Mouse (Mus musculus): ENCODE data around the gene Nprl2. TPM values are rescaled to one million over a fixed set of nuclear protein-coding genes. Genes with fewer than 3 reads are reported as not detected.

Gene Nprl2
- polyA plus RNA-seq (2015; fragmentation: Illumina TruSeq; extraction: RNeasy Lipid Tissue Mini Kit (QIAGEN cat#74804); ENCODE audit: low read depth, low replicate concordance) = 63.2 TPM

DNA sequence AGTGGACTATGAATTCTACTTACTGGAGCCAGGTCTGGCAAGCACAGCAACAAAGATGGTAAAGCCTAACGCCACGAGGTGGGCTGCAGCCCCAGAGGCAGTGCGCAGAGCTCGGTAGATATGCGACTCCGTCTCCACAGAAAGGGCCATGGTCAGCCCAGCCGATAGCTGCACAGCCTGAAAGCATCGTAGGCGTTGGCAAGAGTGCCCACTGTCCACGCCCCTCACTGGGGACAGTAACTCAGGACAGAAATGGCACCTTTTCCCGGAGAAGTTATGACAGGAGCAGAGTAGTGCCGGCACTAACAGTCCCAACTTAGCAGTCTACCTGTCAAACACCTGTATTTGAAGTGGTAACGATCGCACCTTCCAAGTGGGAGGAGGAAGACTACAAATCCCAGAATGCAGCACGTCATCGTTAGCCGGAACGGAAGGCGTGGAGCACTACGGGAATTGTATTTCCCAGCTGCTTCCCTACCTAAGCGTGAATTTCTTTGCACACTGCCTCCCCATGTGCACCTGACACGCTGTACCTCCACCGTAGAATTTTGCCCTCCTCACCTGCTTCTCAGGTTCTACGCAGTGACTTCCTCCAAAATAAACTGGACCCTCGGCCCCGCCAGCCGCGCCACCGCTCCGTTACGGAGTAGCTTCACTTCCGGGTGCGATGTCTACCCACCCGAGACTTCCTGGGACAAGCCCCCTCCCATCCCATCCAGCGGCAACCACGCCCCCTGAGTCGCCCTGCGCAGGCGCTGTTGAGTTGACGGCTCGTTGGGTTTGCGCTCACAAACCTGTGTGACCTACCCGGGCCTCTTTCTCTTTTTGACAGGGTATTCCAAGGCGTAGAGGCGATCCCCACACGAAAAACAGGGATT, at the start of gene Nprl2, which contains the start of gene Cyb561d2:
TSS of gene Nprl2 (plus strand) at position 753 of the 878 bp plus-strand sequence.
TSS of gene Cyb561d2 (minus strand) at position 720 of the 878 bp plus-strand sequence.

DNA sequence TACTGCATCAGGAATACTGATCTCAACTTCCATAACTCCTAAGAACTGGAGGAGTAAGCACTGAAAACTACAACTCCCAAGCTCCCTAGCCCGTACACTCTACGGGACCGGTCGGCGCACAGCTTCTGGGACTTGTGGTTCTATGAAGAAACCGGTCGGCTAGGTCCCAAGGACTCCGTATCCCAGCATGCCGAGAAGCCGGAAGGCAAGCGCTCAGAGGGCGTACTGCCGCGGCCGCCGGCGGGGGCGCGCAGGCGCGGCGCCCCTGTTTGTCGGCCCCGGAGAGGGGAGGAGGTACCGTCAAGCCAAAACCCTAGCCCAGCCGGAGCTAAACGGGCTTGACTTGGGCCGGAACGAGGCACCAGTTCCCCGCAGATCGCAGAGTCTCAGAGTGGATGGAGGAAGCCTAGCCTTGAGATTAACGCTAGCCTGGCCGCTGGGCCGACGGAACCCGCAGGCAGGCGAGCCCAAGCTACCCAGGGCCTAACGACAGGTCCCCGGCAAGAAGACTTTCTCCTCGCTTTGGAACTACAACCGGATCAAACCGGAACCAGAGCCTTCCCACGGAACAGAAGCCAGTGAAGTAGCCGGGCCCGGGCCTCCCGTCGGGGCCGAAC, 8.1 kb upstream of the Nprl2 start, which contains the start of gene Tmem115:
TSS of gene Tmem115 (plus strand) at position 155 of the 617 bp plus-strand sequence.

DNA sequence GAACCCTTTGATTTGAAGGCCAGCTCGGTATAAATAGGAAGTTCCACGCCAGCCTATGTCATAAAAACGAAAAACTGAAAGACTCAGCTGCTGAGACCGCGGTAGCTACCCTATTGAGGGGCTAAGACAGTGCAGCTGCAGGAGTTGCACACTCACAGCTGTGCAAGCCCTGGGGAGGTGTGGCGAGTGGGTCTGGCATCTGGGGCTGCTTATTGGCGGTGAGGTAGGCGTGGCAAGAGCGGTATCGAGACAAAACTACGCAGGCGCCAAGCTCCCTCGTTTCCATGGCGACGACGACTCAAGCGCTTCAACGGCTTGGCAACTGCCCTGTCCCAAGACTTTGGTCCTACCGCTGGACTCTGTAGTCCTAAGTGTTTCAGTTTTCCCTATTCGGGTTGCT, 5.0 kb downstream of the Nprl2 start, which contains the start of gene Zmynd10:
TSS of gene Zmynd10 (plus strand) at position 273 of the 400 bp plus-strand sequence.

DNA sequence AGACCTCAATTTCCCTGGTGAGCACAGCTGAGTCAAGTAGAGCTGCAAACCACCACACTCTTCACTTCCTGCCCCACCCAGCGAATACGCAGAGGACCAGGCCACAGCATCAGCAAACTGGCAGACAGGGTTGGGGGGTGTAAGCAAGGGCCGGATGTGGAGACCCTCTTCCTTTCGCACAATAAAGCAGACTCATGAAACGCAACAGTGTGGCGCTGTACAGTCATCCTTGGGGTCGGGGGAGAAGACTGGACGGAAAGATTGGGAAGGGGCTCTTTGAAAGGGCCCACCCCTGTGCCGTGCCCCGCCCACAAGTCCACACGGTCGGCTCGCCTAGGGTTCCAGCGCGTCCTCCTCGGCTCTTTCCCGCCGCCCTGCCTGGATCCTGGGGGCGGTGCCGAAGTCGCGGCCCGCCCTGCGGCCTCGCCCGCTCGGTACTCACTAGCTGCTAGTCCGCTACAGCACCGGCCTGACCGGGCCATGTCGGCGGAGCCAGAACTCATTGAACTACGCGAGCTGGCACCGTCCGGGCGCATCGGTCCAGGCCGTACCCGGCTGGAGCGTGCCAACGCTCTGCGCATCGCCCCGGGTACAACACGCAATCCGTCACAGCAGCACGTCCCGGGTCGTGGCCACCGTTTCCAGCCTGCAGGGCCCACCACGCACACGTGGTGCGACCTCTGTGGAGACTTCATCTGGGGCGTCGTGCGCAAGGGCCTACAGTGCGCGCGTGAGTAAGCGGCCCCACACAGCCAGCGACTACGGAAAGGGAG, 9.3 kb downstream of the Nprl2 start, which contains the start of gene Rassf1:
TSS of gene Rassf1 (plus strand) at position 439 of the 773 bp plus-strand sequence.

DNA sequence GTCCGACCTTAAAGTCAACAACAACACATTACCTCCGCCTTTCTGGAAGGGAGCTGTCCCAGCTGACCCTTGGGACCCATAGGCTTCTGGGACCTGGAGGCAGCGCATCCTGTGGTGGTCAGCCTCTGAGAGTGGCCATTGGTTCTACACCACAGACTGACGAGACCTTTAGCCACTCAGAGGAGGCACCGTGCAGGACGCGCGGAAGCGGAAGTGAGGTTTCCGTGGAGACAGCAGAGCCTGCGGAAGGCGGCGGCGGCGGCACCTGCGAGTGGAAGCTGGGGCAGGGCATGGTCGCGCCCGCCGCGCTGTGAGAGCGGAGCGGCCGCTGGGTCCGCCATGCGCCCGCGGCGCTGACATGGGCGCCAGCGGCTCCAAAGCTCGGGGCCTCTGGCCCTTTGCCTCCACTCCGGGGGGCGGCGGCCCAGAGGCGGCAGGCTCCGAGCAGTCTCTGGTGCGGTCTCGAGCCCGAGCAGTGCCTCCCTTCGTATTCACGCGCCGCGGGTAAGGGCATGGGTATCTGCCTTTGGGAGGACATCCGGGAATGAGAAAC, 21.1 kb downstream of the Nprl2 start, which contains the start of gene Tusc2:
TSS of gene Tusc2 (plus strand) at position 227 of the 553 bp plus-strand sequence.

DNA sequence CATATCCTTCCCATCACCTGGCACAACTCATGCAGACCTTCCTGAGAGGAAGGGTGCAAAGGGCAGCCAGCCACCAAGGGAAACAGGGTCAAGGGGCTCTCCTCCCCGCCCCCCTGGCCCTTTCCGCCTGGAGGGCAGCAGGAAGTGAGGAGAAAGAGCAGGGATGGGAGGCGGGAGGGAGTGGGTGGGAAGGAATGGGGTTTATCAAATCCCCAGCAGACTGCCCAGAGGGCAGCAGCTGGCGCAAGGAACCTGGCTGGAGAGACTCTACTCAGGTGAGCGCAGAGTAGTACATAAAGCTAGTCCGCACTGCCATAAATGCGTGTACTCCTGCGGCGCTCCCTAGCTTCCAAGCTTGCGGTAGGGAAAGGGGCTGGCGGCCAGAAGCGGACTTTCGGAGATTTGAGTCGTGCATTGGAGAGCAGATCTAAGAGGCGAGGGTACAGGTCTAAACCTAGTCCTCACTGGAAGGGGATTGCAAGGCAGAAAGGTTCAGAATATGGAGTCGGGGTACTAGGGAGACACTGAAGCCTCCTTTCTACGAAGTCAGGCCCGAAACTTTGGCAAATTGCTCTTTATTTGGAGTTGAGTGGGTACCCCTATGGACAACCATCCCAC, 25.8 kb downstream of the Nprl2 start, which contains the start of gene Hyal2:
TSS of gene Hyal2 (plus strand) at position 244 of the 618 bp plus-strand sequence.

DNA sequence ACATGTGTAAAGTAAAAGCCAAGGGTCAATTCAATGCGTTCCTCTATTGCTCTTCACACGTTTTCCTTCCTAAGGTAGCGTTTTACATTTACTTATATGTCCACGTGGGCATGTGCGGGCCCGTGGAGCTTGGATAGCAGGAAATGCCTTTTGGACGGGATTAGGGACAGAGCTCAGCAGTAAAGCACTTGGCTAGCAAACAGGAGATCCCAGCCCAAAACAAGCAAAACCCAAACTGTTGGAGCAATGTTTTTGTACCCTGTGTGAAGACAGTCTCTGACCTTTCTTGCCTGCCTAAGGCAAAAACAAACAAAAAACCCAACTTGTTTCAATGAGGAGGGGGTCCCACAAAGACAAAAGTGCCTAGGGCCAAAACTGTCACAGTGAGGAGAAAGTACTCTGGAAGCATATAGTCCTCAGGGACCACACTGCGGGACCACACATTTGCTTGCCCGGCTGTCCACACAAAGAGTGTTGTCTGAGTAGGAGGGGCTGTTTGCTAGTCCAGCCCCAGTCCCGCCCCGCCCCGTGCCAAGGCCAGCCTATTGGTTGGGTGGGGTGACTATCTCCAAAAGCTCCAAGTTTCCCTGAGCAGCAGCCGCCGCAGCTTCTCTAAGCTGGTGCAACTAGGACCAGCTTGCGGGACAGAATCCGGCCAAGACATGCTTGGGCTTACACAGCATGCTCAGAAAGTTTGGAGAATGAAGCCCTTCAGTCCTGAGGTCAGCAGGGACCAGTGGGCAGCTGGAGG, 34.5 kb downstream of the Nprl2 start, which contains the start of gene Hyal1:
TSS of gene Hyal1 (plus strand) at position 571 of the 751 bp plus-strand sequence.

DNA sequence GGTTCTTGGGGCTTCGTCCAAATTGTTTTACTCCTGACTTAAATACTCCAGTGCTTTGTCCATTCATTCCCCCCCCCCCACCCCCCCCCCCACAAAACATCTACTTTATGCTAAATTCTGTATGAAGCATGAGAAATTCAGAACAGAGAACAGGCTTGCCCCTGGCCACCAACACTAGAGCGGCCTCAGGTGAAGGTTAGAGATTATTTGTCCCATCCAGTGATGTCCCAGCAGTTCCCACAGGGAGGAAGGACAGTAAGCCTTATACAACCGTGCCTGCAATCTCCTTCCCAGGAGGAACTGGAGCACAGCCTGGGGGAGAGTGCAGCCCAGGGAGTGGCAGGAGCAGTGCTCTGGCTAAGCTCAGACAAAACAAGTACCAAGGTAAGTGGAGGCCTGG, 36.6 kb downstream of the Nprl2 start, which contains the start of gene Naa80:
TSS of gene Naa80 (plus strand) at position 301 of the 400 bp plus-strand sequence.

DNA sequence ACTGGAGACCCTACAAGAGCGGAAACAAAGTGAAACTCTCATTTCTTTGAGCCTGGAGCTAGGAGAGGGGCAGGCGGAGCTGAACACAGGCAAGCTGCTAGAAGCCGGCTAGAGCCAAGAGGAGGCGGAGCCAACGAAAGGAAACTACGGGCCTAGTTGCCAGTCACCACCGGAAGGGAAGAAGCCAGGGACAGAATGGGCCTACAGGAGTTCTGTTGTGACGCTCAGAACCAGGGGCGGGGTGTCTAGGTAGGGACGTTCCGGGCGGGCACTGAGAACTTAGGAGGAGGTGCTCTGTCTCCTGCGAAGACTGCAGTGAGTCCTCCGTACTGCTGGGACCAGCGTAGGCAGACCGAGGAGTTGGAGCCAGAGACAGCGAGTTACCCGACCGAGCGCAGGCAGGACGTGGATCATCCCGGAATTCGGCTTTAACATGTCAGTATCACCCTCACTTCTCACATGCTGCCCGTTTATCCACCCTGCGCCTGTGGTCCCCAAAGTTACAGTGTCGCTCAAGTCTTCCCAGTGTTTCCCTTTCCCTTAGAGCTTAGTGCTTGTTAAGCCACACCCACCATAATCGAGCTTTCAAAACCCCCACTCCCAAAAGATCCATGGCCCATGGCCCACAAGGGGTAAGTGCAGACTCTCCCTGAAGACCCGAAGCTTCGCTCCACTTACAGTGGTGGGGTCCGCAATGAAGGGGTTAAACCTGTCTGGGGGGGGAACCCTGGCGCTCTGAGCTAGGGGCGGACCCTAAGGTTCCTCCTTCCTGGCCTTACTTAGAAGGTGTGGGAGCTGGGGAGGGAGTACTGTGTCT, 38.7 kb downstream of the Nprl2 start, which contains the start of gene Hyal3:
TSS of gene Hyal3 (plus strand) at position 318 of the 817 bp plus-strand sequence.

DNA sequence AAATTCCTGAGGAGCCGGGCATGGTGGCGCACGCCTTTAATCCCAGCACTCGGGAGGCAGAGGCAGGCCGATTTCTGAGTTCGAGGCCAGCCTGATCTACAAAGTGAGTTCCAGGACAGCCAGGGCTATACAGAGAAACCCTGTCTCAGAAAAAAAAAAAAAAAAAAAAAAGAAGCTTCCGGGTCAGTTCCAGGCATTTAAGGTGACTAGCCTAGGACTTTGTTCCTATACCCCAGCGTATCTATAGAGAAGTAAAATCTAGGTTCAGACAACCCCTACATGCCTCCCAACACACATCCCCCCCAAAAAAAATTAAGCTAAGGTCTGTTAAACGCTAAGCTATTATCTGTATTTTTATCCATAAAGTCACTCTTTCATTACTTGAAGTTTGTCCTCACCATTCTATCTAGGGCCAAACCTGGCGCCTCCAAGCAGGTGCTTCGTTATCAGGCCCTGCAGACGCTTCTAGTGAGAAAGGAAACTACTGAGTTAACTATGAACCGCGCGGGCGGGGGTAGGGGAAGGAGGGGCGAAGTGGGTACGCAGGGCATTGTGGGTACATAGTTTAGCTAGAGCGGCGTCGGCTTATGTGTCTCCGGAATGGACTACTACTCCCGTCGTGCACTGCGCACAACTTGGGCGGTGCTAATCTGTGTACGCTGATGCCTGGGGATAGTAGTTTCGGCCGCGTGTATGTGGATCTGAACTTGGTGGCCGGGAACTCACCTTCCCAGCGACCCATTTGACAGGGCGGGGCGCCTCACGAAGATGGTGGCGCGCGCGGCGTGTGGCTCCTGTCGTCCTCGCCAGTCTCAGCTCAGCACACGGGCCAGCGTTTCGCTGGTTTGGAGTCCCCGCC, 45.2 kb downstream of the Nprl2 start, which contains the start of gene Ifrd2:
TSS of gene Ifrd2 (plus strand) at position 669 of the 859 bp plus-strand sequence.

Other genes starting within 250 kb of the Nprl2 start
- gene Cish, start 246.2 kb upstream of the Nprl2 start, polyA plus RNA-seq (2015; fragmentation: Illumina TruSeq; extraction: RNeasy Lipid Tissue Mini Kit (QIAGEN cat#74804); ENCODE audit: low read depth, low replicate concordance) = 5.4 TPM
- 21.8 TPM for gene Hemk1, start 203.9 kb upstream of the Nprl2 start, polyA plus RNA-seq (2015; fragmentation: Illumina TruSeq; extraction: RNeasy Lipid Tissue Mini Kit (QIAGEN cat#74804); ENCODE audit: low read depth, low replicate concordance)
- 4.8 TPM for gene 6430571L13Rik, start 201.6 kb upstream of the Nprl2 start, polyA plus RNA-seq (2015; fragmentation: Illumina TruSeq; extraction: RNeasy Lipid Tissue Mini Kit (QIAGEN cat#74804); ENCODE audit: low read depth, low replicate concordance)
- gene Cacna2d2, start 142.6 kb upstream of the Nprl2 start, polyA plus RNA-seq (2015; fragmentation: Illumina TruSeq; extraction: RNeasy Lipid Tissue Mini Kit (QIAGEN cat#74804); ENCODE audit: low read depth, low replicate concordance) = 24.0 TPM
- 28.6 TPM for gene Tmem115, start 8.3 kb upstream of the Nprl2 start, polyA plus RNA-seq (2015; fragmentation: Illumina TruSeq; extraction: RNeasy Lipid Tissue Mini Kit (QIAGEN cat#74804); ENCODE audit: low read depth, low replicate concordance)
- 25.1 TPM for gene Cyb561d2, start within 50 bp of the Nprl2 start, polyA plus RNA-seq (2015; fragmentation: Illumina TruSeq; extraction: RNeasy Lipid Tissue Mini Kit (QIAGEN cat#74804); ENCODE audit: low read depth, low replicate concordance)
- 5.0 TPM for gene Zmynd10, start 5.1 kb downstream of the Nprl2 start, polyA plus RNA-seq (2015; fragmentation: Illumina TruSeq; extraction: RNeasy Lipid Tissue Mini Kit (QIAGEN cat#74804); ENCODE audit: low read depth, low replicate concordance)
- 17.8 TPM for gene Rassf1, start 9.3 kb downstream of the Nprl2 start, polyA plus RNA-seq (2015; fragmentation: Illumina TruSeq; extraction: RNeasy Lipid Tissue Mini Kit (QIAGEN cat#74804); ENCODE audit: low read depth, low replicate concordance)
- 143 TPM for gene Tusc2, start 21.0 kb downstream of the Nprl2 start, polyA plus RNA-seq (2015; fragmentation: Illumina TruSeq; extraction: RNeasy Lipid Tissue Mini Kit (QIAGEN cat#74804); ENCODE audit: low read depth, low replicate concordance)
- 12.1 TPM for gene Hyal2, start 25.7 kb downstream of the Nprl2 start, polyA plus RNA-seq (2015; fragmentation: Illumina TruSeq; extraction: RNeasy Lipid Tissue Mini Kit (QIAGEN cat#74804); ENCODE audit: low read depth, low replicate concordance)
- gene Hyal1, start 34.7 kb downstream of the Nprl2 start, polyA plus RNA-seq (2015; fragmentation: Illumina TruSeq; extraction: RNeasy Lipid Tissue Mini Kit (QIAGEN cat#74804); ENCODE audit: low read depth, low replicate concordance) = 4.5 TPM
- 13.9 TPM for gene Naa80, start 36.7 kb downstream of the Nprl2 start, polyA plus RNA-seq (2015; fragmentation: Illumina TruSeq; extraction: RNeasy Lipid Tissue Mini Kit (QIAGEN cat#74804); ENCODE audit: low read depth, low replicate concordance)
- 0.57 TPM for gene Hyal3, start 38.6 kb downstream of the Nprl2 start, polyA plus RNA-seq (2015; fragmentation: Illumina TruSeq; extraction: RNeasy Lipid Tissue Mini Kit (QIAGEN cat#74804); ENCODE audit: low read depth, low replicate concordance)
- gene Ifrd2, start 45.4 kb downstream of the Nprl2 start, polyA plus RNA-seq (2015; fragmentation: Illumina TruSeq; extraction: RNeasy Lipid Tissue Mini Kit (QIAGEN cat#74804); ENCODE audit: low read depth, low replicate concordance) = 12.0 TPM
- gene Sema3b, start 67.0 kb downstream of the Nprl2 start, polyA plus RNA-seq (2015; fragmentation: Illumina TruSeq; extraction: RNeasy Lipid Tissue Mini Kit (QIAGEN cat#74804); ENCODE audit: low read depth, low replicate concordance) = 2.2 TPM
- gene Gnai2, start 93.1 kb downstream of the Nprl2 start, polyA plus RNA-seq (2015; fragmentation: Illumina TruSeq; extraction: RNeasy Lipid Tissue Mini Kit (QIAGEN cat#74804); ENCODE audit: low read depth, low replicate concordance) = 173 TPM
- gene Slc38a3, start 127.3 kb downstream of the Nprl2 start, polyA plus RNA-seq (2015; fragmentation: Illumina TruSeq; extraction: RNeasy Lipid Tissue Mini Kit (QIAGEN cat#74804); ENCODE audit: low read depth, low replicate concordance) = 76.0 TPM
- gene Gnat1, start 137.5 kb downstream of the Nprl2 start, polyA plus RNA-seq (2015; fragmentation: Illumina TruSeq; extraction: RNeasy Lipid Tissue Mini Kit (QIAGEN cat#74804); ENCODE audit: low read depth, low replicate concordance) = not detected
- 13.8 TPM for gene Sema3f, start 168.2 kb downstream of the Nprl2 start, polyA plus RNA-seq (2015; fragmentation: Illumina TruSeq; extraction: RNeasy Lipid Tissue Mini Kit (QIAGEN cat#74804); ENCODE audit: low read depth, low replicate concordance)
- gene Rbm5, start 228.8 kb downstream of the Nprl2 start, polyA plus RNA-seq (2015; fragmentation: Illumina TruSeq; extraction: RNeasy Lipid Tissue Mini Kit (QIAGEN cat#74804); ENCODE audit: low read depth, low replicate concordance) = 105 TPM

All from brain, adult 10 weeks (tissue).